Mouse (Mus musculus) liver, adult 2 months (tissue): ENCODE measurements around the gene Fam32a. TPM values are rescaled to one million over a fixed set of nuclear protein-coding genes. Genes with fewer than 3 reads are reported as not detected.

Experiments used
- DNase-seq: peaks from one replicate; pipeline ENCODE4 v3.0.0-alpha.2; 2011; ENCODE audit warnings: low read depth, low spot score; ENCODE audit errors: extremely low read depth
- H3K27ac ChIP-seq: fragments of 200-500 bp; replicated peaks from 2 replicates; pipeline ENCODE4 v1.5.1; 2012; ENCODE audit warnings: low read depth, mild to moderate bottlenecking, control low read depth, inconsistent platforms, low read length; ENCODE audit not compliant: insufficient read depth
- H3K27me3 ChIP-seq: fragments of 200-500 bp; 2 replicates; pipeline ENCODE4 v1.6.1; 2012; ENCODE audit warnings: mild to moderate bottlenecking, moderate library complexity, low read length, inconsistent platforms; ENCODE audit not compliant: control insufficient read depth, insufficient read depth
- H3K36me3 ChIP-seq: fragments of 200-500 bp; 2 replicates; pipeline ENCODE4 v1.6.1; 2012; ENCODE audit warnings: low read length, inconsistent platforms; ENCODE audit not compliant: control insufficient read depth, insufficient read depth
- H3K4me1 ChIP-seq: fragments of 200-500 bp; 2 replicates; pipeline ENCODE4 v1.6.1; 2011; ENCODE audit warnings: low read length; ENCODE audit not compliant: control insufficient read depth, insufficient read depth
- H3K4me3 ChIP-seq: fragments of 200-500 bp; 2 replicates; pipeline ENCODE4 v1.5.1; 2011; ENCODE audit warnings: low read depth, mild to moderate bottlenecking, control low read depth, low read length, moderate library complexity; ENCODE audit not compliant: insufficient read depth
- H3K79me2 ChIP-seq: fragments of 200-500 bp; 2 replicates; pipeline ENCODE4 v1.6.1; 2012; ENCODE audit warnings: inconsistent platforms, mild to moderate bottlenecking, low read length, moderate library complexity; ENCODE audit not compliant: control insufficient read depth, insufficient read depth
- H3K9ac ChIP-seq: fragments of 200-500 bp; 2 replicates; pipeline ENCODE4 v1.6.1; 2012; ENCODE audit warnings: low read depth, mild to moderate bottlenecking, control low read depth, inconsistent platforms, low read length
- CTCF ChIP-seq: fragments of 200-500 bp; IDR thresholded peaks from 2 replicates; pipeline ENCODE4 v1.5.1; 2011; ENCODE audit warnings: low read depth, low read length, control low read depth
- POLR2A ChIP-seq: fragments of 200-500 bp; IDR thresholded peaks from 2 replicates; pipeline ENCODE4 v1.6.1; 2011; ENCODE audit warnings: low read length, control low read depth; ENCODE audit not compliant: insufficient read depth; ENCODE audit errors: extremely low read depth
- WGBS: fragments of 180-500 bp; shearing (Covaris S2); methylation state at CpG from one replicate; pipeline ENCODE4 v1.1.7; 2018; 5-methylcytosine and 5-hydroxymethylcytosine counted together
- polyA plus RNA-seq: library from polyadenylated mRNA; depleted of rRNA; stranded (reverse); fragments of >200 nt; gene quantifications from 2 replicates; pipeline ENCODE4 v1.2.3, GENCODE M21; 2012
- total RNA-seq: library from RNA; depleted of rRNA; stranded (reverse); fragments of >200 nt; gene quantifications from 2 replicates; pipeline ENCODE4 v1.2.3, GENCODE M21; 2014

Fam32a gene
- total and polyA plus RNA-seq, 2 experiments = 18.8 to 28.6 TPM

GRCm38 (mm10) chr8:72242226-72242625 lies 22.7 kb downstream of the Fam32a start:
- Histone ChIP-seq H3K36me3 (no peaks in the 10 kb centered on the region), H3K4me3 (no peak overlapping the region), H3K27me3 (no peaks in the 10 kb centered on the region), H3K79me2 (peaks cover 12% of the 10 kb centered on the region; the same call in 1 of the 2 replicates), H3K27ac (no peak overlapping the region), H3K9ac (no peak overlapping the region), H3K4me1 (peaks cover 14% of the 10 kb centered on the region)
- WGBS = 23% methylated on average over 1 of the region's 1 CpGs
- TF ChIP-seq CTCF = no peak
- no peak for TF ChIP-seq POLR2A
- peak; percentile 79 for DNase-seq

DNA sequence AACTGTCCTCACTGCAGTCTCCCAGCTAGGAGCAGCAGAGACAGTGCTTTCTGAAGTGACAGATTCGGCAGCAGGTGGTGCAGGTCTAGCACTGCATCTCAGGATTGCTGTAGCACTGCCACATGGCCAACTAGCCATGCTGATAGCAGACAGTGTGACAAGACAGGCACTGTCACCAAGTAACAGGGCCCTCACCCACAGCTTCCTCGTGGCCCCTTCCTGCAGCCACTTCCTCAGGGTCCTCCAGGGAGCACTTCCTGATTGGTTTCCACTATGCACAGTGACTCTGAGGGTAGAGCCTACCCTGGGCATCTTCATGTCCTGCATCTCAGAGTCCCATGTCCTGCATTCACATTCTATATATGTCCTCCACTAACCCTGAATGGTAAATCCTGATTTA lies 25.1 kb downstream of the Fam32a start:
- WGBS = 76% methylated on average over 2 of the region's 2 CpGs
- Histone ChIP-seq H3K27me3 (no peaks in the 10 kb centered on the region), H3K4me3 (no peak overlapping the region), H3K36me3 (no peaks in the 10 kb centered on the region), H3K9ac (no peak overlapping the region), H3K4me1 (peaks cover 14% of the 10 kb centered on the region), H3K27ac (no peak overlapping the region), H3K79me2 (peaks cover 12% of the 10 kb centered on the region; the same call in 1 of the 2 replicates)
- TF ChIP-seq POLR2A = no peak
- no peak for TF ChIP-seq CTCF
- no peak for DNase-seq

- DNase-seq = no peak
- Histone ChIP-seq H3K36me3 (no peaks in the 10 kb centered on the region; the same call in 1 of the 2 replicates), H3K4me1 (peaks cover 2% of the 10 kb centered on the region; the same call in 1 of the 2 replicates), H3K9ac (no peak overlapping the region), H3K27ac (no peak overlapping the region), H3K4me3 (no peak overlapping the region), H3K27me3 (no peaks in the 10 kb centered on the region), H3K79me2 (no peaks in the 10 kb centered on the region)
- WGBS = 64% methylated on average over 7 of the region's 7 CpGs
- TF ChIP-seq POLR2A = no peak
- TF ChIP-seq CTCF = peak; percentile 64
Observed at GRCm38 (mm10) chr8:72257171-72257901, 37.8 kb downstream of the Fam32a start.

DNA sequence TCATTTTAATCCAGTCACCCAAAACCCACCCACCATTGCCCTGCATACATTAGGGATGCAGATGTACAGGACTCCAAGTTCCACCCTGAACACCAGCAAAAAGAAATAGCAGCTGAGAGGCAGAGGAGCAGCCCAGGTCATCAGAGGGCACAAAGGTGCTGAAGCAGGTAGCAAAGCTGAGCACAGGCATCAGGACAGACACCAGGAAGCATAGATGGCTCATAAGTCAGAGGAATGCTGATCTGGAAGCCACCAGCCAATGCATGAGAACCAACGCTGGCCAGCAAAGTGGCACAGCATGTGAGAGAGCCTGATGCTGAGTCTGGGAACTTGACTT lies 38.3 kb downstream of the Fam32a start:
- Histone ChIP-seq H3K27ac (no peak overlapping the region), H3K36me3 (no peaks in the 10 kb centered on the region; the same call in 1 of the 2 replicates), H3K9ac (no peak overlapping the region), H3K4me1 (peaks cover 2% of the 10 kb centered on the region; the same call in 1 of the 2 replicates), H3K4me3 (no peak overlapping the region), H3K27me3 (no peaks in the 10 kb centered on the region), H3K79me2 (no peaks in the 10 kb centered on the region)
- no peak for TF ChIP-seq CTCF
- TF ChIP-seq POLR2A = no peak
- 89% methylated on average over 1 of the region's 1 CpGs for WGBS
- no peak for DNase-seq

- Histone ChIP-seq H3K4me3 (no peak overlapping the region), H3K4me1 (peaks cover 4% of the 10 kb centered on the region), H3K9ac (no peak overlapping the region), H3K27ac (no peak overlapping the region), H3K27me3 (no peaks in the 10 kb centered on the region), H3K36me3 (no peaks in the 10 kb centered on the region), H3K79me2 (no peaks in the 10 kb centered on the region)
- peak; percentile 60 for DNase-seq
- TF ChIP-seq POLR2A (no peak), CTCF (no peak)
- WGBS = 18% methylated on average over 2 of the region's 2 CpGs
Observed at GRCm38 (mm10) chr8:72259862-72260261, 40.3 kb downstream of the Fam32a start.

DNA sequence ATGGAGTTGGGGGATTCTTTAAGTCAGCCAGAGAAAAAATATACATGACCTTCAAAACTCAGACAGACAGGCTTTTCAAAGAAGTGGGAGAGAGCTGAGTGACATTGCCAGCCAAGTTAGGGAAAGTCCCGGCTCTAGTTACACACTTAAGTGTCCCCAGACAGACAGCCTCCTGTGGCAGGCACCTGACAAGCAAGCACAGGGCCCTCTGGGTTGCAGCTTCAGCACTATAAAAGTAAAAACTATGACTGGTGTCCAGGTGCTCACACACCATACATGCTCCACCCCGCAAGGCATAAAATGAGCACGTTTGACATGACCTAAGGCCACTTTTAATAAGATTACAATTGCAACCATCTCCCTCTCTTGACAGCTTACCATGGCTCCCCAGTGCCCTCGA lies 41.1 kb downstream of the Fam32a start:
- H3K36me3 ChIP-seq = no peaks in the 10 kb centered on the region
- no peak overlapping the region for H3K27ac ChIP-seq
- no peak for TF ChIP-seq POLR2A
- no peak for TF ChIP-seq CTCF
- H3K9ac ChIP-seq = no peak overlapping the region
- WGBS = 49% methylated on average over 4 of the region's 4 CpGs
- peaks cover 4% of the 10 kb centered on the region for H3K4me1 ChIP-seq
- H3K79me2 ChIP-seq = no peaks in the 10 kb centered on the region
- no peak for DNase-seq
- no peaks in the 10 kb centered on the region for H3K27me3 ChIP-seq
- H3K4me3 ChIP-seq = no peak overlapping the region
